Mouse (Mus musculus): ENCODE measurements at regions not wholly inside any gene's neighbourhood (a gene's known extent, or its start where the extent isn't known, plus 50 kb on each side); places are given as distances from the start of the nearest gene placed in this dataset.

GRCm38 (mm10) chr15:37080395-37080794 lies 72.8 kb upstream of the Zfp706 start:
- TF ChIP-seq CTCF (IDR thresholded peaks at IDR 0.05; ENCODE audit: low read depth, low read length) (no peak), TAL1 (conservative IDR thresholded peaks at IDR 0.05; ENCODE audit: low read depth, low read length) (no peak), GATA2 (IDR thresholded peaks at IDR 0.05; ENCODE audit: borderline replicate concordance, low read depth, low read length) (no peak)

All from G1E (cell line).